Mouse (Mus musculus) urinary bladder, postnatal 10 days (tissue): Measurements from ENCODE around the gene Xrcc1.
A peak's percentile ranks its signal among the peaks of the same experiment; 100 is the strongest.

Experiments used
- DNase-seq: peaks from one replicate; pipeline ENCODE4 v3.0.0; 2022; ENCODE audit warnings: low spot score

Xrcc1 gene

GRCm38 (mm10) chr7:24565627-24566026 lies 19.5 kb downstream of the Xrcc1 start:
- no peak for DNase-seq

DNA sequence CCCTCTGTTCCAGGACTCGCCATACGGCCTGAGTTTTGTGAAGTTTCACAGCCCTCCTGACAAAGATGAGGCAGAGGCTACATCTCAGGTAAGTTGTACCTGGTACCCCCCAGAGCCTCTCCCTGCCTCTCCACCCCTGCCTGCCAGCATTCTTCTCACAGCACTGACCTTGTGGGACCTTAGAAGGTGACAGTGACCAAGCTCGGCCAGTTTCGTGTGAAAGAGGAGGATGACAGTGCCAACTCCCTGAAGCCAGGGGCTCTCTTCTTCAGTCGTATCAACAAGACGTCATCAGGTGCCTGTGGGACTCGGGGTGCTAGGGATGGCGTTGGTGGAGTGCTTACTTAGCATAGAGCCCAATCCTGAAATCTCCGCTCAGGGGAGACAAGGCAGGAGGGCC lies 20.1 kb downstream of the Xrcc1 start:
- DNase-seq, result no peak

DNA sequence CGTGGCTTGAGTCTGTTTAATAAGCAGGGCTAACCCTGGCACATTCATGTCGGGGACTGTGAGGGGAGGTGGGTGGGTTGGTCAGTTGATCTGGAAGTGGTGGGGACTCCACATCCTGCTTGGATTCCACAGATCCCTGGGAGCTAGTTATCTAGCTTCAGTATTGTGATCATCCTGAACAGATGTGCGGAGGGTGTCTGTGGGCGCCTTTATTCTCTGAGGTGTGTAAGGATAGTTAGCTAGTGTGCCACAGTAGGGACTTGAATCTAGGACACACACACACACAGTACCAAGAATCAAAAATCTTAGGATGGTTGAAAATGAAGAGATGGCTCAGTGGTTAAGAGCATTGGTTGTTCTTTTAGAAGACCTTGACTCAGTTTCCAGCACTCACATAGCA lies 22.4 kb downstream of the Xrcc1 start:
- no peak for DNase-seq

DNA sequence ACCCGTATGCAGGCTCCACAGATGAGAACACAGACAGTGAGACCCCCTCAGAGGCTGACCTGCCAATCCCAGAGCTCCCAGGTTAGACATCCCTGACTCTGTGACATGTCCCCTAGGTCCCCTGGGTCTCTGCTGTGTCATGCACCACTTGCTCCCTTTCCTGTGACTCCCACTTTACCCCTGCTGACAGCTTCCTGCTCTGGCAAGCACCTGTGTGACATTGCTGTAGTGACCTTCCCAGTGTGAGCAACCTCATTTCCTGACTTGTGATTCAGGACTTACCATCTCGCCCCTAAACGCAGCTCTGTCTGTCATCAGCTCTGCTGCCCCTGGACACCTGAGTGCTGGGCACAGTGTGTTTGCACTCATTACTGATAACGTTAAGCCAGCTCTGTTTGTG lies 25.0 kb downstream of the Xrcc1 start:
- DNase-seq, result no peak

DNA sequence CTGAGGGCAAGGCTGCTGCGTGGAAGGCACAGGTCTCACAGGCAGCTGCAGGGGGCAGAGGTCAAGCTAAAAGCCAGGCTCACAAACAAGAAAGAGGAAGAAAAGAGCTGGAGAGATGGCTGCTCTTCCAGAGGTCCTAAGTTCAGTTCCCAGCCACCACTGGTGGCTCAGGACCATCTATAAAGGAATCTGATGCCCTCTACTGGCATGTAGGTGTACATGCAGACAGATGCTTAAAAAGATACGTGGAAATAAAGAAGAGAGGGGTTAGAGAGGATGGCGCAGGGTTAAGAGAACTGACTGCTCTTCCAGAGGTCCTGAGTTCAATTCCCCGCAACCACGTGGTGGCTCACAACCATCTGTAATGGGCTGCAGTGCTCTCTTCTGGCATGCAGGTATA lies 26.4 kb downstream of the Xrcc1 start:
- no peak for DNase-seq

DNA sequence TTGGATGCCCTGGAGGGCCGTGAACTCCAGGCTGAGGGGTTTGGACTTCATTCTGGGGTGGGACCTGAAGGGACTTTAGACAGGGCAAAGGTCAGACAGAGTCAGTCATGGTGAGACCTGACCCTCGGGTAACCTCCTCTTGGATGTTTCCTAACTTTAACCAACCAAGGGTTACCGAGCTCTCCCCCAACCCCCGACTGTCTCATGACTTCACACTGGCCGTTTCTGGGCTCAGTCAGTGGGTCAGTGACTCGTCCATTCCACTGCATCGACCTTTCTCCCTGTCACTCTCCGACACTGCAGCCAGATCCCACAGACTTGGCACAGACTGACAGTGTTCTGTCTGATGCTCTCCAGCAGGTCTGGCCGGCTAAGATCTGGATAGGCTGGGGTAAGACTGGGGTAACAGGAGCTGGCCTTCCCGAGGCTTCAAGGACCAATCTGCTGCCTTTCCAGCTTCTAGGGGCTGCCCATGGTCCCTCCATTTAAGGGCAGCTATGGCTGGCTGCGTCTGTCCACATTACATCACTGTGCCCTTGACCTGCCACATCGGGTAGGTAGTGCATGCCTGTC lies 28.2 kb downstream of the Xrcc1 start:
- no peak for DNase-seq

- no peak for DNase-seq
Measured at GRCm38 (mm10) chr7:24577811-24578210, 31.7 kb downstream of the Xrcc1 start.

DNA sequence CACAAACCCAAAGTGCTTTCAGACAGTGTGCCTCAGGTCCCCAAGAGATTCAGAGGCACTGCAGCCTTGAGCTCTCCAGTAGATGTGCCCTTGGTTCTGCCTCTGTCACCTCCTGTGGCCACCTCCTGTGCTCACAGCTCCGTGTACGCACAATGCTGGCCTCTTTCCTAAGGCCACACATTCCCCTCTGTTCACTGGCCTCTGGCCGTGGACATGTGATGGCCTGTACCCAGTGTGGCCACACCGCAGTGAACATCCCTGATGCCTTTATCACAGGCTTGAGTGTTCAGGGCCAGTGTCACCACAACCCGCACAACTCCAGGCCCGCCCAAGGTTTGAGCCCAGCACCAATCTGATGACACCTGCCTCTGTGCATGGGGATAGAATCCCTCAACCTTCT lies 38.8 kb downstream of the Xrcc1 start:
- no peak for DNase-seq

DNA sequence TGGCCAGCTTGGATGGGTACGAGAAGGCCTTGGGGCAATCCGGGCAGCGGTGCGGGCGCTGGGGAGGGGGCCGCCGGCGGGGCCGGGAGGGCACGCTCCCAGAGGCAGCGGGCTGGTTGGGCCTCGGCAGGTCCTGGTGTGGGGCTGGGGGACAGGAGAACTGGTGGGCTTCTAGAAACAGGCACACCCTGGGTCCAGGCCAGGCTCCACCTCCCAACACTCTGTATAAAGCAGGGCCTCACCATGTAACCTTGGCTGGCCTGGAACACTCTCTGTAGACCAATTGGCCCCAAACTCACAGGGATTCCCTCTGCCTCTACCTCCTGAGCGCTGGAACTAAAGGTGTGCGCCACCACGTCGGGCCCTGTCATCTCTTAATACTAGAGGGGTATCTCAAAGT lies 39.9 kb downstream of the Xrcc1 start:
- no peak for DNase-seq

- DNase-seq, result no peak
Measured at GRCm38 (mm10) chr7:24586828-24587227, 40.7 kb downstream of the Xrcc1 start.

GRCm38 (mm10) chr7:24587330-24588105 lies 41.4 kb downstream of the Xrcc1 start, which contains the start of the genes Ethe1 and Zfp575:
Gene Ethe1, plus strand, starts transcription at chr7:24587543.
Gene Zfp575, minus strand, starts transcription at chr7:24587641.
- DNase-seq, result no peak

DNA sequence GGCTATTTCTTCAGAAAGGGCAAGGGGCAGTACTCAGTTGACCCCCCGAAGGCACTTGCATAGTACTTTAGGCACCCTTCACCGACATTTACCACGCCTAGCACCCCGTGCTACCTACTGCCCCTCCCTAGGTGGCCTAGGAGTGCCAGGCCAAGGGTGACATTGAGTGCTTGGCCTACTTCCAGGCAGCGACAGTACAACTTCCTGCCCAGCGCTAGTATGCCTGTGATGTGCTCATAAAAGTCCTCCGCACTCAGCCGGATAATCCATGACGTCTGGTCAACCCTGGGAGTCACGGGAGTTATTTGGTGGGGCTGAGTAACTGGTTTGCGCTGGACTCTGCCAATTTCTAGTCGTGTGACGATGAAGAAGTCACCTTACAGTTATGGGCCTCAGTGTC lies 42.2 kb downstream of the Xrcc1 start:
- DNase-seq, result no peak

GRCm38 (mm10) chr7:24591735-24592134 lies 45.6 kb downstream of the Xrcc1 start:
- DNase-seq, result no peak

- DNase-seq, result no peak
Measured at GRCm38 (mm10) chr7:24592163-24592562, 46.1 kb downstream of the Xrcc1 start.

DNA sequence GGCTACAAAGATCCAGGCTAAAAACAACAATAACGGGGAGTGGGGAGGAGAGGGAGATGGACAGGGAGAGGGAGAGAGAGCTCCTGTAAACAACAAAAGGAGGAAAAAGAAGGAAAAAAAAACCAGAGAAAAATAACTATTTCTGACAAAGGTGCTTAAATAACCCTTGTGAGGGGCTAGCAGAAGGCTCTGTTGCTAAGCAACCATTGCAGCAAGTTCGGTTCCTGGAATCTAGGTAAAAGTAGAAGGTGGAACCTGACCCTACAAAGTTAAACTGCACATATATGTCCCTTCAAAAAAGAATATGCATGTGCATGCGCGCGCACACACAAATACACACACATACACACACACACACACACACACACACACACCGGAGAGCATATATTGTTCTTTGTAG lies 46.7 kb downstream of the Xrcc1 start:
- no peak for DNase-seq

DNA sequence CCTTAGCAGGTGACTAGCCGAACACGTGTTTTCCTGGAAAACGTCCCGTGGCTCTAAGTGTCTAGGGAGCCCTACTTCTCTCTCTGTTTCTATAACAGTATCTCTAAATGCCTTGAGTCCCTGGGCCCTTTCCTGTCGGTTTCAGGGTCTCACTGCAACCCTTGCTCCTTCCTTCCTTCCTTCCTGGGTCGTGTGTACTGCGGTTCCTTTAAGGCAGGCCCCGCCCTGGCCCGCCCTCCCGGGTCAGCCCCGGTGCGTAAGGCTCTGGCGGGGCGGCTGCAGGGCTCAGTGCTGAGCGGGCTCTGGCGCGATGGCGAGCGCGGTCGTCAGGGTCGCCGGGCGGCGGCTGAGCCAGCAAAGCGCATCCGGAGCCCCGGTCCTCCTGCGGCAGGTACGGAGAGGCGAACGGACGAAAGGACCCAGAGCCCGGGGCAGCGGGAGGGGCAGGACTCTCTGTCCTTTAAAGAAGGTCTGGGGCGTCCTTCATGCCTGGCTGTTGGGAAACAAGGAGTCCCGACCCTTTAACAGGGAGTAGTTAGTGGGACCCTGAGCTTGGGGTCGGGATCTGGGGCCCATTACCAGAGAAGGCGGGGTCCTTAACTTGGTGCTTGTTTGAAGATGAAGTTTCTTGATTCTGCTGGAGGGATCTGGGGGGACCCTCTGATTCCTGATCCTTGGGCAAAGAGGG lies 47.7 kb downstream of the Xrcc1 start:
- DNase-seq, result no peak

DNA sequence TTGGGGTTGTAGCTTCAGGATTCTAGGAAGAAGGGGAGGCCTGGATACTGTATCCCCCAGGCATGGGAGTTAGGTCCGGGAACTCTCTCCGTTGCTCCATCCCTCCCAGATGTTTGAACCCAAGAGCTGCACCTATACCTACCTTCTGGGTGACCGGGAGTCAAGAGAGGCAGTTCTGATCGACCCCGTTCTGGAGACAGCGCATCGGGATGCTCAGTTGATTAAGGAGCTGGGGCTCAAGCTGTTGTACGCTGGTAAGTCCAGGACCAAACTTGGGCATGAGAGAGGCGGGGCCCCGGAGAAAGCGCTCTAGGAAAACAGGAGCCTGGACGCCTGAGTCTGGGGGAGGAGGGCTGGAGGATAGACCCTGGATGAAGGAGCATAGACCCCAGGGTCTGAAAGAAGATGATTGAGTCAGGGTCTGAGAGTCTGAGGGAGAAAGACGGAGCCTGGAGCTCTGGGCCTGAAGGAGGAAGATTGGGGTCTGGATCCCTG lies 48.3 kb downstream of the Xrcc1 start:
- DNase-seq, result no peak

GRCm38 (mm10) chr7:24595464-24595863 lies 49.4 kb downstream of the Xrcc1 start:
- DNase-seq, result no peak

DNA sequence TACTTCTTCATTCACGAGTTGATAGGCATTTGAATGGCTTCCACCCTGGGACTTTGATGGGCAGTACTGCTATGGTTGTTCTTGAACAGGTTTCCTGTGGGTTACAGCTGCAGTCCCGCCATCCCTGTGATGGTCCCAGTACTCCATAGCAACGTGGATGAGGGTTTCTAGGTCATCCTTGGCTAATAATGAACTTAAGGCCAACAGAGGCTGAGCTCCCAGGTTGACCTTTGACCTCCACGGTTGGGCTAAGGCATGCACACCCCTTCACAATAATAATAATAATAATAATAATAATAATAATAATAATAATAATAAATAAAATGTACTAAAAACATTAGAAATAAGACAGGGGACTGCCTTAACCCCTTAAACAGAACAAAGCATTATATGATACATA lies 52.0 kb downstream of the Xrcc1 start:
- DNase-seq, result no peak

DNA sequence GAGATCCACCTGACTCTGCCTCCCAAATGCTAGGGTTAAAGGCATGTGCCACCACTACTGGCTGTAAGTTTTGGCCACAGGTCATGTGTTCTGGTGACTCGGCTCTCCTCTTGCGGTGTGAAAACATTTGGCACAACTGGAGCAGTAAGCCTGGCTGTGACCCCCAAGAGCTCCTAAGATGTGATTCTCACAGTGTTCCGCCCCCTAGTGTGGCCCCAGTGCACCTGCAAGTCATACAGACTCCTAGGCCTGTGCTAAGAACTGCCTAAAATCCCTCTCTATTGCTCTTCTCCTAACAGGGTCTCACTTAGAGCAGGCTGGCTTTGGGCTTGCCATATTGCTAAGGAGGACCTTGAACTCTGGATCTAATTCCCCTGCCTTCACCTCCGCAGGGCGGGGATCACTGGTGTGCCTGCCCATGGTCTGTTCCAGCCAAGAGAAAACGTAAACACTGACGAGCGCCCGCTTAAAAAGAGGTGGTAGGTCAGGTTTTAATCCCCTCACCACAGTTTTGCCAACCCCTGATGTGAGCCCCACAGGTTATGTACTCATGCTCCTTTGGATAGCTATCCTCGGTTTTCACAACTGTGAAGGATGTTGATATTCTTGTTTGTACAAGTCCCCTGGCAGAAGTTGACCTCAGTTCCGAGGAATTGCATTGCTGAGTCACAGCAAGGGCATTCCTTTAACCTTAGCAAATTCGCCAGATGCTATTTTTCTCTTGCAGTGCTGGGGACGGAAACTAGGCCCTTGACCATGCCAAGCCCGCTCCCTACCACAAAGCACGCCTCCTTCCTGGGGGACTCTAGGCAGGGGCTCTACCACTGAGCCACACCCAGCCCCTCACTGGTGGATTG lies 53.4 kb downstream of the Xrcc1 start:
- no peak for DNase-seq

- peak; percentile 90 for DNase-seq
Measured at GRCm38 (mm10) chr7:24600941-24601597, 55.0 kb downstream of the Xrcc1 start.

GRCm38 (mm10) chr7:24605561-24605960 lies 59.5 kb downstream of the Xrcc1 start:
- no peak for DNase-seq
